ENCODE assay signal across 8 mouse cellular contexts in genomic region chr13:99842626-99843025, GRCm38 (mm10). TPM values are rescaled to one million over a fixed set of nuclear protein-coding genes. Genes with fewer than 3 reads are reported as not detected.
DNase-seq lines count a peak whose midpoint lies in the region; ATAC-seq and TF ChIP-seq lines count a peak whose summit lies in the region.

No protein-coding gene starts in this region.

- H3K27me3 ChIP-seq in kidney, adult 2 months (replicated peaks; ENCODE audit: control insufficient read depth, insufficient read depth, low read length) = no peaks in the 10 kb centered on the region
- no peaks in the 10 kb centered on the region for H3K27me3 ChIP-seq in kidney, embryonic 16.5 days (ENCODE audit: insufficient read depth, low read length)
- H3K27me3 ChIP-seq in embryonic facial prominence, embryonic 13.5 days = no peaks in the 10 kb centered on the region
- no peaks in the 10 kb centered on the region for H3K27me3 ChIP-seq in midbrain, embryonic 16.5 days (ENCODE audit: control insufficient read depth, insufficient read depth, low read depth, low read length)

- no peak overlapping the region for H3K4me2 ChIP-seq in kidney, embryonic 16.5 days (replicated peaks; ENCODE audit: low read depth, low read length)
- H3K4me2 ChIP-seq in embryonic facial prominence, embryonic 13.5 days = no peak overlapping the region
- H3K4me2 ChIP-seq in midbrain, embryonic 16.5 days (ENCODE audit: low read length) = no peak overlapping the region

- H3K9ac ChIP-seq in kidney, embryonic 16.5 days (replicated peaks; ENCODE audit: low read length) = no peak overlapping the region
- H3K9ac ChIP-seq in embryonic facial prominence, embryonic 13.5 days = no peak overlapping the region
- no peak overlapping the region for H3K9ac ChIP-seq in midbrain, embryonic 16.5 days (ENCODE audit: low read depth, low read length)

- no peaks in the 10 kb centered on the region for H3K36me3 ChIP-seq in kidney, adult 2 months (ENCODE audit: control insufficient read depth, insufficient read depth, low read length)
- H3K36me3 ChIP-seq in kidney, embryonic 16.5 days (ENCODE audit: insufficient read depth, low read length) = no peaks in the 10 kb centered on the region
- no peaks in the 10 kb centered on the region for H3K36me3 ChIP-seq in embryonic facial prominence, embryonic 13.5 days
- H3K36me3 ChIP-seq in midbrain, embryonic 16.5 days (ENCODE audit: control insufficient read depth, insufficient read depth, low read length) = no peaks in the 10 kb centered on the region

- no peak overlapping the region for H3K4me3 ChIP-seq in kidney, adult 2 months (ENCODE audit: insufficient read depth, low read depth, low read length)
- no peak overlapping the region for H3K4me3 ChIP-seq in kidney, embryonic 16.5 days (ENCODE audit: low read length)
- H3K4me3 ChIP-seq in embryonic facial prominence, embryonic 13.5 days = no peak overlapping the region
- no peak overlapping the region for H3K4me3 ChIP-seq in midbrain, embryonic 16.5 days (ENCODE audit: low read depth, low read length)

- peak; percentile 39 for DNase-seq in kidney, adult 2 months
- peak; percentile 16 for DNase-seq in ZHBTc4 (ENCODE audit: low read depth, low spot score)
- peak; percentile 60 for DNase-seq in layer of hippocampus, adult 9-11 months
- no peak for DNase-seq in urinary bladder, adult 18-20 months (ENCODE audit: low spot score in 2 of 2)

- H3K27ac ChIP-seq in kidney, adult 2 months (ENCODE audit: insufficient read depth, low read depth, low read length) = no peak overlapping the region
- H3K27ac ChIP-seq in kidney, embryonic 16.5 days (ENCODE audit: low read length) = no peak overlapping the region
- no peak overlapping the region for H3K27ac ChIP-seq in embryonic facial prominence, embryonic 13.5 days
- H3K27ac ChIP-seq in midbrain, embryonic 16.5 days (ENCODE audit: low read length) = no peak overlapping the region

- WGBS in kidney, adult 2 months = 27% methylated on average over 9 of the region's 9 CpGs
- 34% methylated on average over 9 of the region's 9 CpGs for WGBS in kidney, embryonic 16.5 days
- WGBS in embryonic facial prominence, embryonic 13.5 days = 25% methylated on average over 9 of the region's 9 CpGs
- WGBS in midbrain, embryonic 16.5 days = 32% methylated on average over 9 of the region's 9 CpGs

- no peak for ATAC-seq in kidney, embryonic 16.5 days (ENCODE audit: low FRiP score, low TSS enrichment)
- ATAC-seq in embryonic facial prominence, embryonic 13.5 days (ENCODE audit: insufficient number of reproducible peaks, insufficient read depth, low FRiP score, low TSS enrichment, low read depth) = peak; percentile 52; the same call in 1 of the 2 replicates
- peak; percentile 88 for ATAC-seq in midbrain, embryonic 16.5 days
- no peak for ATAC-seq in inflammation-experienced regulatory T-cells, adult 6 months

- H3K4me1 ChIP-seq in kidney, adult 2 months (ENCODE audit: control insufficient read depth, insufficient read depth, low read length) = no peaks in the 10 kb centered on the region; the same call in 1 of the 2 replicates
- H3K4me1 ChIP-seq in kidney, embryonic 16.5 days (ENCODE audit: insufficient read depth, low read length) = peaks cover 20% of the 10 kb centered on the region
- peaks cover 32% of the 10 kb centered on the region for H3K4me1 ChIP-seq in embryonic facial prominence, embryonic 13.5 days
- H3K4me1 ChIP-seq in midbrain, embryonic 16.5 days (ENCODE audit: control insufficient read depth, insufficient read depth, low read length) = peaks cover 5% of the 10 kb centered on the region; the same call in 1 of the 2 replicates

- TF ChIP-seq POLR2A in kidney, adult 2 months (IDR thresholded peaks at IDR 0.05; ENCODE audit: low read depth, low read length) = no peak

- peak; percentile 66 for TF ChIP-seq CTCF in kidney, adult 2 months (conservative IDR thresholded peaks at IDR 0.05; ENCODE audit: insufficient read depth, insufficient read length, low read depth, low read length)

- no peaks in the 10 kb centered on the region for H3K9me3 ChIP-seq in kidney, embryonic 16.5 days (ENCODE audit: low read length)
- H3K9me3 ChIP-seq in embryonic facial prominence, embryonic 13.5 days = no peaks in the 10 kb centered on the region
- H3K9me3 ChIP-seq in midbrain, embryonic 16.5 days (replicated peaks; ENCODE audit: control insufficient read depth, low read length, poor library complexity, severe bottlenecking) = no peaks in the 10 kb centered on the region

RNA-seq across cellular contexts. Expression of gene Cartpt, which starts 58.3 kb away (rescaled TPM):
- not detected in 2 replicates for polyA plus RNA-seq in kidney, adult 2 months (2012; rRNA removed)
- polyA plus RNA-seq in kidney, embryonic 16.5 days (2015; fragmentation: Nextera tagmentation; extraction: Ambion mirVana) = 0.92 and 1.6 TPM in 2 replicates
- 0.69 and 0.84 TPM in 2 replicates for polyA plus RNA-seq in embryonic facial prominence, embryonic 13.5 days (2015; fragmentation: Nextera tagmentation; extraction: Ambion mirVana)
- polyA plus RNA-seq in midbrain, embryonic 16.5 days (2015; fragmentation: Nextera tagmentation; extraction: Ambion mirVana) = 13.4 and 17.0 TPM in 2 replicates
- polyA plus RNA-seq in inflammation-experienced regulatory T-cells, adult 6 months (2017; shearing (Covaris generic)) = not detected

Comparison
In these comparisons a context has a peak if more than half of its experiments do, and no peak if none do; other contexts are left out.
1. DNase-seq: peak in kidney, adult 2 months (single experiment), ZHBTc4 (single experiment) and layer of hippocampus, adult 9-11 months (single experiment); none in urinary bladder, adult 18-20 months (0 of 2).
2. ATAC-seq: peak in embryonic facial prominence, embryonic 13.5 days (single experiment) and midbrain, embryonic 16.5 days (single experiment); none in kidney, embryonic 16.5 days (single experiment) and inflammation-experienced regulatory T-cells, adult 6 months (single experiment).